Mouse (Mus musculus): Measurements from ENCODE around the gene Tecr. TPM values are rescaled to one million over a fixed set of nuclear protein-coding genes. Genes with fewer than 3 reads are reported as not detected.

Tecr gene
- polyA plus RNA-seq, 1 experiment from 2014 or later = 349 TPM

Other genes with a start within 250 kb of the Tecr start
- gene Clgn, start 218.1 kb downstream of the Tecr start, polyA plus RNA-seq (2015; fragmentation: Nextera tagmentation; extraction: Ambion mirVana) = 0.04 and 0.10 TPM in 2 replicates
- 68.4 and 80.7 TPM in 2 replicates for gene Scoc, start 149.6 kb downstream of the Tecr start, polyA plus RNA-seq (2015; fragmentation: Nextera tagmentation; extraction: Ambion mirVana)
- not detected in 2 replicates for gene Olfr370, start 72.2 kb downstream of the Tecr start, polyA plus RNA-seq (2015; fragmentation: Nextera tagmentation; extraction: Ambion mirVana)
- 537 and 672 TPM in 2 replicates for gene Ndufb7, start 41.3 kb downstream of the Tecr start, polyA plus RNA-seq (2015; fragmentation: Nextera tagmentation; extraction: Ambion mirVana)
- 36.7 and 47.2 TPM in 2 replicates for gene Dnajb1, start 222 bp upstream of the Tecr start, polyA plus RNA-seq (2015; fragmentation: Nextera tagmentation; extraction: Ambion mirVana)
- 127 and 141 TPM in 2 replicates for gene Gipc1, start 44.7 kb upstream of the Tecr start, polyA plus RNA-seq (2015; fragmentation: Nextera tagmentation; extraction: Ambion mirVana)
- gene Ptger1, start 58.7 kb upstream of the Tecr start, polyA plus RNA-seq (2015; fragmentation: Nextera tagmentation; extraction: Ambion mirVana) = 0.45 and 0.84 TPM in 2 replicates
- 15.4 and 22.1 TPM in 2 replicates for gene Pkn1, start 91.2 kb upstream of the Tecr start, polyA plus RNA-seq (2015; fragmentation: Nextera tagmentation; extraction: Ambion mirVana)
- 107 and 135 TPM in 2 replicates for gene Ddx39, start 107.2 kb upstream of the Tecr start, polyA plus RNA-seq (2015; fragmentation: Nextera tagmentation; extraction: Ambion mirVana)
- 31.2 and 38.7 TPM in 2 replicates for gene Adgre5, start 133.4 kb upstream of the Tecr start, polyA plus RNA-seq (2015; fragmentation: Nextera tagmentation; extraction: Ambion mirVana)